Mouse (Mus musculus) Muller cell, postnatal 12 days (primary cell): ENCODE results near the gene Scnn1b.

ENCODE experiments used
- DNase-seq: peaks from one replicate; pipeline ENCODE4 v3.0.0-alpha.2; 2015; ENCODE audit errors: inconsistent ontology term

Scnn1b gene

DNA sequence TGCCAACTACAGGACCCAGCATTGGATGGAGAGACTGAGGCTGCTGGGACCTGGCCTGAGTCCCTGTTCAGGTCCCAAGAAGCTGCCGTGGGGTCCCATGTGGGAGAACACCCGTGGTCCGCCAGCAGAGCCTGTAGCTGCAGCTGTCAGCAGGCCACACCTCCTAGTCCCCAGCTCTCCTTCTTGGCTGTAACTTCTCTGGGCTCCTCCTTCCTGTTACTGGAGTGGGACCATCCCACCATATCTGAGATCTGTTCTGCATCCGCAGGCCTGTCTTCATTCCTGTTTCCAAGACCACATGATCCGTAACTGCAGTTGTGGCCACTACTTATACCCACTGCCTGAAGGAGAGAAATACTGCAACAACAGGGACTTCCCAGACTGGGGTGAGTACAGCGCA lies 49.1 kb downstream of the Scnn1b start:
- DNase-seq = no peak

DNA sequence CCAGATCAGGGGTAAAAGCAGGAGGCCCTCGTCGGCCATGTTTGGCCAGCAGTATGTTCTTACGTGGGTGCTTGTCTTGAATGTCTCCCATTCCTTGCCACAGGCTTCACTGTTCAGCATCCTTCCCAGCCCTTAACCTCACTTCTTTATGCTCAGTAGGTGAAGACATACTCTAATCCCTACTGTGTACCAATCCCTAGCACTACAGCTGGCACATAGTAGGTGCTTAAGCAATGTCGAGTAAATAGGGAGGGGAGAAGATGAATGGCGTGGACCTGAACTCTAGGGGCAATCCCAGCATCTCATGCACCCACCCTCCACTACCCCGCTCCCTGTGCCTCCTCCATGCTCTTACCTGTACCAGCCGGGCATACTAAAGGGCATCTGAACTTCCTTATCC lies 59.5 kb downstream of the Scnn1b start:
- no peak for DNase-seq

DNA sequence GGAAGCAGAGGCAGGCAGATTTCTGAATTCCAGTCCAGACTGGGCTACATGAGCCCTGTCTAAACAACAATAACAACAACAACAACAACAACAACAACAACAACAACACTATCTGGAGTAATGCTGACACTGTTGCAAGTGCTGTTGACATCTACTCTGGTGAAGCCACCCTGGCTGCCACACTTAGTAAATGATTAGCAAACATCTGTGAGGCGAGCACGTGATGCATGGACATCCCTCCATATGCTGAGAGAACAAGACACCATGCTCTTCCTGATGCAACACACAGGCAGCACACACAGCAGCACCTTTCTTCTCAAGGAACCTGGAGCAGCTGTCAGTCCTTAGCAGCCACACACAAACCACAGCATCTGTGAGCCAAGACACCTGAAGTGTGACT lies 63.0 kb downstream of the Scnn1b start:
- DNase-seq = no peak

DNA sequence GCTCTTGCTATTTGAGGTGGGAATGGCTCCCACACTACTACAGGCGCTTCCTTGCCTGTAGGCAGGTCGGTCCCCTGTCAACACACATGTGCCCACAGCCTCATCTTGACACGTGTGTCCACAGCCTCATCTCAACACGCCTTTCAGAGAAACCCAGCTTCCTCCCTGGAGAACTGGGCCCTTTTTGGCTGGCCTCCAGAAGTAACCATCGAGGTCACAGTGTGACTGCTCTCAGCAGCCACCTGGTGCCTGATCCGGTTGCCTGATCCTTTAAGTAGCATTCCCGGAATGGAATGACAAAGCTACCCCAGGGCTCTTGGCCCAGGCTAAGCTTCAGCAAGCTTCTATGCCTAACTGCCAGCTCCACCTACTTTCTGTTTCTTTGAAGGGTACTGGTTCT lies 66.4 kb downstream of the Scnn1b start:
- DNase-seq = no peak

GRCm38 (mm10) chr7:121933675-121934074 lies 68.8 kb downstream of the Scnn1b start:
- DNase-seq = no peak

GRCm38 (mm10) chr7:121934346-121934745 lies 69.5 kb downstream of the Scnn1b start:
- DNase-seq = no peak

DNA sequence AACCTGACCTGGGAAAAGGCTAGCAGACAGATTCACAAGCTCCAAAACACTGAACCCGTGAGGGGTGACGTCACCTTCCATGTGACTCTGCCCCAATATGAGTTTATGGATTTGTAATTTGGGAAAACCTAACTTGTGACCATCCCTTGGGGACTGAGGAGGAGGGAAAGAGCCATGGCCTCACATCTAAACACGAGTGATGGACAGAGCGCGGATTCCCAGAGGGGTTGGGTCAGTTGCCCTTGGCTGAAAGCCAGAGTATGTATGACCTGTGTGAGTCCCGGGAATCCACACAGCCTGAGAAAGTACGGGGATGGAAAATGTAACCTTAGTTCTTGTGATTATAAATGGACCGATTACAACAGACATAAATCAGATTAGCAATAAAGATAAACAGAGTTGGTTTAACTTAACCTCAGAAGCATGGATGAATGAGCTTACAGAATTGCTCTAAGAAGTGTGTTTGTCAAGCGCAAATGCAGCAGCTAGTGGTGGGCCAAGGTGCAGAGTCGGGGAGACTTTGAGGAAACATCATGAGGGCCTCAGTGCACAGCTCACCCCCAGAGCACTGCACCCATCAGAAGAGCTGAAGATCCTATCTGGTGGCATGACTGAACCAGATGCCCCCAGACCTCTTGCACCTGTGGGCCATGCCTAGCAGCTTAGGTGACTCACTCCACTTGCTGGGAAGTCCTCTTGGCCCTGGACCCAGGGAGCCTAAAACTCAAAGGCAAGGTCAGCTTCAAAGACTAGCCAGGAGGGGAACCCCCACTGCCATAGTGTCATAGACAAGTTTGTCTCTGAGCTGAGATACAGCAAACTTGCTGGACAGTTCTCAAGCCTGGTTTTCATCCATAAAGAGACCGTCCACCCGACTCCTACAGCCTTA lies 71.3 kb downstream of the Scnn1b start:
- no peak for DNase-seq

DNA sequence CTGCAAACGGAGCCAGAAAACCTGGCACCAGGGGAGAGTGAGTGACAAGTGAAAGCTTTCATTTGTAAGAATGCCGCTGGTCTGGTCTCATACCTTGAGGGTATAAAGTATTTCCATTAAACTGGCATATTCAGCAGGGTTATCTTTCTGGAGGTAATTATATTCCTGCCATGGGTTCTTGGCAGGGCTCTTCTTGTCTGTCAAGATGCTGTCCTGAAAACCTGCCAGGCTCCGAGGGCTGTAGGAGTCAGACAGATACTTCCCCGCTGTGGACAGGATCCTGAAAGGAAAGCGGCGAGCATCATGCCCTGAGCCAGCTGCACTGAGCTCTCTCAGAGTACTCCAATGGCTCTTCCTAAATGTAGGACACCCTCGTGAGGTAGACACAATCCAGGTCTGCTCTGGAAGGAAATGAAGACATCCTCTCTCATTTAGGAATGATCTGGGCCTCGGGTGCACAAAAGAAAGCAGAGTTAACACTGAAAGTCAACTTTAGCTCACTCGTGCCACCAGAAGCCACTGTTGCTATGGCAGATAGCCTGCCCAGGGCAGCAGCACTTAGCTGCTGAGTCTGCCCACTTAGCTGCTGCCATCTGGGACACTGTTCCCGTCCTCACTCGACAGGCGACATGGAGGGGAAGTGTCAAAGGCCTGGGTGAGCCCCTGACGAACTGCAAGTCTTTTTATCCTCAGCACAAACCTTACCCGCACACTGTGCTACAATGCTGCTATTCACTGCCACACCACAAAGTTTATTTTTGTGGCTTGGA lies 72.2 kb downstream of the Scnn1b start:
- no peak for DNase-seq

GRCm38 (mm10) chr7:121938124-121938891 lies 73.5 kb downstream of the Scnn1b start:
- DNase-seq = no peak

DNA sequence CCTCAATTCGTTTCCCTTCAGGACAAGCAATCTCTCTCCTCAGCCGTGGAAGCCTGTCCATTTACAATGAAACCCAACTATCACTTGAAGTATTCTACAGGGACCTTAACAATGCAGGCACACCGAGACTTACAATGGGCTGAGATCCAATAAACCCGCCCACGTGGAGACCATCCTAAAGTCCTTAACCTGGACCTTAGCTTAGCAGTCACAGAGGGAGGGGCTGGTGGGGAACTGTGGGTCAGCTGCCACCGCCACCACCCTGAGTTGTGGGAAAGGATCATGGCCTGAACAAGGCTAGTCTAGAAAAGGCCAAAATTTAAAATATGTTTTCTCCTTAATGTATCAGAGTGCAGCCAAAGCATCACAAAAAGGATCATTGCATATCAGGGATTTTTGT lies 74.4 kb downstream of the Scnn1b start:
- DNase-seq = no peak

DNA sequence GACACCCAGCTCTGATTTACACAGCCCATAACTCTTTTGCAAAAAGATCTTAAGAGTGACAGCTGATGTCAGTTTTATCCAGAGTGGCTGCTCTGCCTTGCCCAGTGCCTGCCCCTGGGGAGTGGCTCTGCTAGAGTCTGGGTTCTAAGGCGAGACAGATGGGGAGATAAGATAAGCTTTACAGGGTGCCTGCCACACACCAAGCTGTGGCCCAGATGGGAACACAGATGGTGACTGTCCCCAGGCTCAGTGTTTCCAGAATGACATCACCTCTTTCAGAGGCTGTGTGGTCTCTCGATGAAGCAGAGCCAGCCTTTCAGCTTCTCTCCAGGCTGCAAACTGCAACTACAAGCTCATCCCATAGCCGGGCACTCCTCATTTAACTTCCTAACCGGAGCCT lies 74.9 kb downstream of the Scnn1b start:
- DNase-seq = peak; percentile 12

DNA sequence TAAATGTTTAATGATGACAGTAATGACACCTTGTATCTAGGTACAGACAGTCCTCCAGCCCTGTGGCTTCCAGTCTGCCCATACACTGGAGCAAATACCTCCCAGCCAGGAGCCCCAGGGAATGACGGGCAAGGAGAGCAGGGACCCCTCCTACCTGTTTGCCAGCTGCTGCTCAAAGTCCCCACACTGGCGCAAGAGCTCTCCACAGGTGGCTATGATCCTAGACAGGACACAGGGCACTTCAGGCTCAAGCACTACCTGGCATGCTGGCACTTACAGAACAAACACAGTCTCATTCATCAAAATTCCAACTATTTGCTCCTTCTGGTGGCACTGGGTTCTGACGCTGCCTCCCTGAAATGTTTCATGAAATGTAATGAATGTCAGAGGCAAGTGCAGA lies 76.2 kb downstream of the Scnn1b start:
- DNase-seq = no peak

DNA sequence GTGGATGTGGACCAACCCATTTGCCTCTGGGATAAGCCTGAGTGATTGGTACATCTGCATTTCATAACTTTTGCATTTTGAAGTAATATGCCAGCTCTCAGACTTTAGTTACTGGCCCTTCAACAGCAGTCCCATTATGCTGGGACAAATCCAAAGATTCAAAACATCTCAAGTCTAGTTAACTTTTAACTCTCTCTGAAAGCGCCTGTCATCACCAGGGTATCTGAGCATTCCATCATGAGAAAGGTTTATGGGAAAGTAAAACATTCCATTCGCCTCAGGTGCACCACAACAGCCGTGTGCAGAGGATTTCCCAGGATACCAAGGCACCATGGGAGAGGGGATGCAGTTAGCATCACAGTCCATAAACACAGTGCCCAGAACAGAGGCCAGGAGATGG lies 76.8 kb downstream of the Scnn1b start:
- no peak for DNase-seq

GRCm38 (mm10) chr7:121942371-121942770 lies 77.5 kb downstream of the Scnn1b start:
- no peak for DNase-seq

- DNase-seq = no peak
Measured at GRCm38 (mm10) chr7:121946196-121946595, 81.4 kb downstream of the Scnn1b start.

- DNase-seq = no peak
Measured at GRCm38 (mm10) chr7:121947513-121947912, 82.7 kb downstream of the Scnn1b start.

GRCm38 (mm10) chr7:121954891-121955669 lies 90.2 kb downstream of the Scnn1b start:
- no peak for DNase-seq

DNA sequence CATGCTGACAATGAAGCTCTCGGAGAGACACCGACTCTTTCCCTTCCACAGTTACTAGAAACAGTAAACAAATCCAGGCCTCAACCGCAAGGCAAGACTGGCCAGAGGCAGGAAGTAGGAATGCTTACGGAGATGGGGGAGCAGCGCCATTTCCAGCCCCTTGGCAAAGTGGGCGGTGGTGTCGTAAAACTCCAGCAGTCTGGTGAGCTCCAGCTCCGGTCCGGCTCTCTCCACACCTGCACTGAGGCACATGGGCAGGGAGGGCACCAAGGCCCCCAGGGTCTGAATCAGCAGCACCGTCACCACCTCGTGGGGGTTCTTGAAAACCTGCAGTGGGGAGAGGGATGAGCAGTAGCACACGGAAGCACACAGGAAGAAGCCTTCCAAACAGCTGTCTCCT lies 91.0 kb downstream of the Scnn1b start:
- no peak for DNase-seq

DNA sequence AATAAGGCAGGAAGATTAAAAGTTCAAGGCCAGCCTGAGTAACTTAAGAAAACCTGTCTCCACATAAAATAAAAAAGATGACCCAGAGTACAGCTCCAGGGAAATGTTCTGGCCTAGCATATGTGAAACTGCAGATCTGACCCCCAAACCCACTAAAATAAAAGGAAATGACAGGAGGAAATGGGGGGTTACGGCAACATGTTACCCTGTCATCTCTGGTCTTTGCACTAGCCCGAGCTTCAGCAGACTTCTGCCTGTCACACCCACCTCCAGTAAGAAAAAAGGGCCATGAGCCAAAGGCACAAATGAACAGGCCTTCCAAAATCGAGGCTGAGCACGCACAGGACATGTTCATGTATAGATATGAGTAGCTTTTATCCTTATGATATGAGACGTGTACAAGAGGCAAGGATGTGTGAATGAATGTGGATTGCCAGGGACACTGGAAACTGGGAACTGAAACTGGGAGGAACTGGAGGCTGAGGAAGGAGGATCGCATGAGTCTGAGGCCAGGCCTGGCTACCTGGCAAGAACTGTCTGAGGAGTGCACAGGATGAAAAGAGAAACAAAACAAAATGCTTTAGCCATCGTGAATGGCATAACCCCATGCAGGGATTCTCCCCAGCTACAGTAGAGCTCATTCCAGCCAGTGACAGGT lies 97.2 kb downstream of the Scnn1b start:
- no peak for DNase-seq

GRCm38 (mm10) chr7:121962571-121962959 lies 97.7 kb downstream of the Scnn1b start:
- no peak for DNase-seq

- DNase-seq = peak; percentile 46
Measured at GRCm38 (mm10) chr7:121963883-121964398, 99.1 kb downstream of the Scnn1b start.
